Mouse (Mus musculus) intestine, embryonic 16.5 days (tissue): ENCODE data around the gene Gm2174. TPM values are rescaled to one million over a fixed set of nuclear protein-coding genes. Genes with fewer than 3 reads are reported as not detected.

Experiments used
- ATAC-seq: fragments of 200-750 bp; cut with Nextera tagmentation; 2 replicates; pipeline ENCODE4 v1.8.0; 2017; ENCODE audit warnings: moderate TSS enrichment, moderate library complexity
- H3K27ac ChIP-seq: fragments of 300-500 bp; sonication (generic); 2 replicates; pipeline ENCODE4 v1.5.1; 2014; ENCODE audit warnings: mild to moderate bottlenecking, low read length
- H3K27me3 ChIP-seq: fragments of 300-500 bp; sonication (generic); replicated peaks from 2 replicates; pipeline ENCODE4 v1.6.1; 2014; ENCODE audit warnings: low read length, control low read depth, mixed read lengths; ENCODE audit not compliant: control insufficient read depth, insufficient read depth
- H3K36me3 ChIP-seq: fragments of 300-500 bp; sonication (generic); 2 replicates; pipeline ENCODE4 v1.6.1; 2014; ENCODE audit warnings: low read length, control low read depth; ENCODE audit not compliant: control insufficient read depth, insufficient read depth
- H3K4me1 ChIP-seq: fragments of 300-500 bp; sonication (generic); 2 replicates; pipeline ENCODE4 v1.6.1; 2014; ENCODE audit warnings: low read length, control low read depth, mixed read lengths; ENCODE audit not compliant: control insufficient read depth, insufficient read depth
- H3K4me2 ChIP-seq: fragments of 300-500 bp; sonication (generic); 2 replicates; pipeline ENCODE4 v1.6.1; 2014; ENCODE audit warnings: low read depth, low read length, control low read depth
- H3K4me3 ChIP-seq: fragments of 300-500 bp; sonication (generic); 2 replicates; pipeline ENCODE4 v1.5.1; 2014; ENCODE audit warnings: mild to moderate bottlenecking, low read length
- H3K9ac ChIP-seq: fragments of 300-500 bp; sonication (generic); 2 replicates; pipeline ENCODE4 v1.6.1; 2014; ENCODE audit warnings: low read depth, low read length
- H3K9me3 ChIP-seq: fragments of 300-500 bp; sonication (generic); 2 replicates; pipeline ENCODE4 v1.6.1; 2016; ENCODE audit warnings: low read length, control low read depth; ENCODE audit not compliant: control insufficient read depth
- WGBS: fragments of 180-500 bp; shearing (Covaris S2); extraction: QIAGEN DNeasy Blood & Tissue Kit; methylation state at CpG from one replicate; pipeline ENCODE4 v1.1.7; 2014; 5-methylcytosine and 5-hydroxymethylcytosine counted together
- polyA plus RNA-seq: library from polyadenylated mRNA; unstranded; fragments of >200 nt; fragmentation: Nextera tagmentation; extraction: Ambion mirVana; gene quantifications from 2 replicates; pipeline ENCODE4 v1.2.1, GENCODE M21; 2015

Gm2174 gene
- polyA plus RNA-seq, 1 experiment from 2014 or later: 2.8 TPM

GRCm38 (mm10) chrX:56454671-56455371 is 7.1 kb downstream of the Gm2174 start, which contains the start of gene Ints6l:
Gene Ints6l (plus strand): TSS chrX:56454857.
- H3K4me3 ChIP-seq: peak within 1 kb of the TSS; percentile 61
- no peaks in the 10 kb centered on the region for H3K36me3 ChIP-seq
- peak; percentile 80 for ATAC-seq
- H3K4me2 ChIP-seq: peak within 1 kb of the TSS; percentile 53
- H3K4me1 ChIP-seq: no peaks in the 10 kb centered on the region
- WGBS: 20% methylated on average over 22 of the region's 22 CpGs
- H3K27ac ChIP-seq: peak within 1 kb of the TSS; percentile 87
- peak within 1 kb of the TSS; percentile 85 for H3K9ac ChIP-seq
- no peaks in the 10 kb centered on the region for H3K9me3 ChIP-seq
- no peaks in the 10 kb centered on the region for H3K27me3 ChIP-seq

- peak overlapping the region; percentile 61 for H3K4me3 ChIP-seq
- H3K9me3 ChIP-seq: no peaks in the 10 kb centered on the region
- no peaks in the 10 kb centered on the region for H3K36me3 ChIP-seq
- H3K4me2 ChIP-seq: peak overlapping the region; percentile 53
- peak overlapping the region; percentile 85 for H3K9ac ChIP-seq
- no peaks in the 10 kb centered on the region for H3K27me3 ChIP-seq
- ATAC-seq: peak; percentile 96
- H3K27ac ChIP-seq: peak overlapping the region; percentile 87
- 16% methylated on average over 54 of the region's 65 CpGs for WGBS
- no peaks in the 10 kb centered on the region for H3K4me1 ChIP-seq
Measured at GRCm38 (mm10) chrX:56455372-56456246, 7.8 kb downstream of the Gm2174 start.

- peak overlapping the region; percentile 61 for H3K4me3 ChIP-seq
- H3K4me1 ChIP-seq: no peaks in the 10 kb centered on the region
- H3K27me3 ChIP-seq: no peaks in the 10 kb centered on the region
- peak overlapping the region; percentile 56 for H3K9ac ChIP-seq
- peak overlapping the region; percentile 51 for H3K27ac ChIP-seq
- peak overlapping the region; percentile 51 for H3K4me2 ChIP-seq
- H3K36me3 ChIP-seq: no peaks in the 10 kb centered on the region
- WGBS: 21% methylated on average over 8 of the region's 8 CpGs
- H3K9me3 ChIP-seq: no peaks in the 10 kb centered on the region
- peak; percentile 21 for ATAC-seq
Measured at GRCm38 (mm10) chrX:56456379-56456778, 8.6 kb downstream of the Gm2174 start.

- Histone ChIP-seq H3K36me3 (no peaks in the 10 kb centered on the region), H3K9me3 (no peaks in the 10 kb centered on the region), H3K27ac (peak overlapping the region; percentile 23; the same call in 1 of the 2 replicates), H3K9ac (no peak overlapping the region), H3K4me1 (no peaks in the 10 kb centered on the region), H3K4me3 (no peak overlapping the region), H3K27me3 (no peaks in the 10 kb centered on the region), H3K4me2 (no peak overlapping the region)
- ATAC-seq: no peak
- WGBS: 37% methylated on average over 14 of the region's 14 CpGs
Measured at GRCm38 (mm10) chrX:56462020-56462933, 14.5 kb downstream of the Gm2174 start.

- H3K27me3 ChIP-seq: no peaks in the 10 kb centered on the region
- 53% methylated on average over 1 of the region's 1 CpGs for WGBS
- peaks cover 6% of the 10 kb centered on the region; the same call in 1 of the 2 replicates for H3K4me1 ChIP-seq
- no peak overlapping the region for H3K4me2 ChIP-seq
- no peak overlapping the region for H3K4me3 ChIP-seq
- no peaks in the 10 kb centered on the region for H3K9me3 ChIP-seq
- no peak overlapping the region for H3K9ac ChIP-seq
- no peak overlapping the region for H3K27ac ChIP-seq
- ATAC-seq: peak; percentile 78
- no peaks in the 10 kb centered on the region for H3K36me3 ChIP-seq
Measured at GRCm38 (mm10) chrX:56464906-56465305, 17.1 kb downstream of the Gm2174 start.

GRCm38 (mm10) chrX:56467688-56468087 is 19.9 kb downstream of the Gm2174 start:
- Histone ChIP-seq H3K27ac (0 out of 2 replicates have a peak overlapping the region, but pooled peaks have one; percentile 15), H3K4me2 (no peak overlapping the region), H3K27me3 (no peaks in the 10 kb centered on the region), H3K9ac (no peak overlapping the region), H3K4me1 (peaks cover 6% of the 10 kb centered on the region; the same call in 1 of the 2 replicates), H3K36me3 (no peaks in the 10 kb centered on the region), H3K4me3 (no peak overlapping the region), H3K9me3 (no peaks in the 10 kb centered on the region)
- WGBS: 55% methylated on average over 4 of the region's 4 CpGs
- peak; percentile 52 for ATAC-seq

- 49% methylated on average over 6 of the region's 6 CpGs for WGBS
- Histone ChIP-seq H3K4me3 (no peak overlapping the region), H3K27ac (peak overlapping the region; percentile 63), H3K9ac (no peak overlapping the region), H3K4me2 (no peak overlapping the region), H3K27me3 (no peaks in the 10 kb centered on the region), H3K9me3 (no peaks in the 10 kb centered on the region), H3K4me1 (peaks cover 6% of the 10 kb centered on the region; the same call in 1 of the 2 replicates), H3K36me3 (no peaks in the 10 kb centered on the region)
- ATAC-seq: no peak
Measured at GRCm38 (mm10) chrX:56468422-56468821, 20.7 kb downstream of the Gm2174 start.

- H3K27me3 ChIP-seq: no peaks in the 10 kb centered on the region
- no peaks in the 10 kb centered on the region for H3K4me1 ChIP-seq
- 57% methylated on average over 8 of the region's 8 CpGs for WGBS
- no peak for ATAC-seq
- H3K27ac ChIP-seq: no peak overlapping the region
- H3K4me2 ChIP-seq: no peak overlapping the region
- H3K4me3 ChIP-seq: no peak overlapping the region
- no peaks in the 10 kb centered on the region for H3K36me3 ChIP-seq
- no peaks in the 10 kb centered on the region for H3K9me3 ChIP-seq
- no peak overlapping the region for H3K9ac ChIP-seq
Measured at GRCm38 (mm10) chrX:56474035-56474434, 26.3 kb downstream of the Gm2174 start.
